Mouse (Mus musculus) testis, postnatal 14 days (tissue): Measurements from ENCODE around the gene Tmem108.
A peak's percentile ranks its signal among the peaks of the same experiment; 100 is the strongest.

Source experiments
- DNase-seq: peaks from one replicate; pipeline ENCODE4 v3.0.0; 2021; ENCODE audit warnings: low spot score

Tmem108 gene

DNA sequence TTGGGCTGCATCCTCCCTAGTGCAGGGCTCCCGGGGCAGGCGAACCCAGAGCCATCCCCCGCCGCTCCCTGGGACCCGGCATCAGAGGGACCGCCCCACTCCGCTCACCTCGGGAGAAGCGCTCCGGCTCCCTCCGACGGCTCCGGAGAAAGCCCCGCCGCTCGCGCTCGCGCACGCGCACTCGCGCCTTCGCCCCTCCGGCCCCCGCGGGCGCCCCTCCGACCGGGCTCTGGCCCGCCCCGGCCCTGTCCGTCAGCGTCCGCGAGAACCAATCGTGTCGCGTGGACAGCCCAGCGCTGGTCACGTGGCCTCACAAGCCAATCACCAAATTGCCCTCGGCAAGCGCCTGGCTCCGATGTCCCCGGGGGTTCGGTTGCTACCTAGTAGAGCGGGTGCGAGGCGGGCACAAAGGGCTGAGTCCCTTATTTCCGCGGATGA is at the start of gene Tmem108:
Tmem108 (minus strand) TSS at position 191 of the 438 bp plus-strand sequence.
- peak; percentile 91 for DNase-seq

DNA sequence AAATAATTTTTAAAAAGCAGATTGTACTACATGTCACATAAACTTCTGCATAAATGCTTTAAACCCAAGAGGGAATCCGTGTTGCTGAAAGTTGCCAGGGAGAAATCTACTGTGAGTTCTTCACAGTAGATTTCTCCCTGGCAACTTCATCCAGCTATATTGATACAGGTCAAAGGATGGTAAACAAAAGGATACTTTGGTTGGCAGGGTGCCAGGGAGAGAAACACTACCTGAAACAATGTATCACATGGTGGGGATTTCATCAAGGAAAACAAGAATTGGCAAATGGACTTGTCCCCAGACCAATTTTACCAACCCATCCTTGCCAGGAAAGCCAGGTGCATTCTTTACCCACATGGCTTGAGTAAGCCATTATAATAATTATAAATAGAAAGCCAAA is 27.4 kb upstream of the Tmem108 start:
- peak; percentile 53 for DNase-seq

DNA sequence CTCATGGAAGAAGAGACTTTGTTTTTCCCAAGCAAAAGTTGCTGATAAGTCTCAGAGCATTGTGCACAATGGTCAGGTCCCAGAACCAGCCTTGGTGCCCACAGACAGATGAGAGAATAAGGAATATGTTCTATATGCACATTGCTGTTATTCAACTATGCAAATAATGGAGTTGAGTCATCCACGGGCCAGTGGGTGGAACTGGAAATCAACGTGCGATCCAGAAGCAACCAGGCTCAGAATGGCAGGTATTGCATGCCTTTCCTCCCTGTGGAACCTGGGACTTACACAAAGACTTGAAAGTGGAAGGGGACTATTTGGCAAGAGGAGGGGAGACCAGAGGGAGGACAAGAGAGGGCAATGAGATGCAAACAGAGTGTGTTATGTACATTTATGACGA is 22.5 kb upstream of the Tmem108 start:
- no peak for DNase-seq

DNA sequence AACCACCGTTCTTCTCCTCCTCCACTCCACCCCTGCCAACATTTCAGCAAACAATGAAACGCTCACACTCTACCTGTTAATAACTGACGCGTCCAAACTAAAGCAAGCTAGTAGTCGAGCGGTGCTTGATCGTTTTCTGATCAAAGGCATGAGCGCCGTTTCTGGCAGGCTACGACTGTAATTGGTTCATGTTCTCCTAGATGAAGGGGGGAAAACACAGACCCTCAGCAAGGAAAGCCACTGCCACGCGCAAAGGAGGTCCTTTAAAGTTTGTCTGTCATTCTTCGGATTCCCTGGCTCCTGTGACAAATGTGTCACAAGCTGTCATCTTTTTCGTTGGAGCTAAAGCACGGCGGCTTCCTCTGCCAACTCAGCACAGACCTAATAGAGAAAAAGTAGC is 21.6 kb upstream of the Tmem108 start:
- DNase-seq = no peak

DNA sequence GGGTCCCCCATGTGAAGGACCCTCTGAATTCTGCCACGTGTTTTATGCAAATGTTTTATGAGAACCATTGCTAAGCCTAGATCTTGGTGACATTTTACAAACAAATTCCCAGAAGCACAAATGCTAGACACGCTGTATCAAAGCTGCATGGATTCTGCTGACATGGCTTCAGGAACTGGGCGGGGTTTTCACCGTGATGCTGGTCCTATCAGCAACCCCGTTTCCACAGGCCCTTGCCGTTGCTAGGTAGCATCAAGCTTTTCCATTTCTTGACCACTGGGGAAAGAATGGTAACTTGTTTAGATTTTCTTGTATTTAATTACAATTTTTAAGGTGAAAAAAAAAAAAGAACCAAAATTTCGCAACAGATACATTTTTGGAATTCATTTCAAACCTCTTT is 20.7 kb upstream of the Tmem108 start:
- no peak for DNase-seq

DNA sequence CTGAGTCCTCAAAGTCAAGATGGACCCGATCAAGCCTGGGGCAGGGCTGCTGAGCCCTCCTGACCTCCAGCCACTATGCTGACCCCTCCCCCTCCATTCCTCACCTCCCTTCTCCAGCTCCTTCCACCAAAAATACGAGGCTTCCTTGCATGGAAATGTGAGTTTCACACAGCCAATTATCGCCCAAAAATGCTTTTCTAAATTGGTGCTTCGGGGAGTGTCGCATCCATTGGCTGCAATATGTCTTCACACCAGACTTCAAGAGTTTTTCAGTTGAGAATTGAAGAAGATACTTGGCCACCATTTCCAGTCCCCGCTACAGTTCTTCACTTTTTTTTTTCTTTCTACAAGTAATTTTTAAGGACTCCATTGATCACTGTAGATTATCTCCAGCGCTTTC is 19.8 kb upstream of the Tmem108 start:
- DNase-seq = no peak

DNA sequence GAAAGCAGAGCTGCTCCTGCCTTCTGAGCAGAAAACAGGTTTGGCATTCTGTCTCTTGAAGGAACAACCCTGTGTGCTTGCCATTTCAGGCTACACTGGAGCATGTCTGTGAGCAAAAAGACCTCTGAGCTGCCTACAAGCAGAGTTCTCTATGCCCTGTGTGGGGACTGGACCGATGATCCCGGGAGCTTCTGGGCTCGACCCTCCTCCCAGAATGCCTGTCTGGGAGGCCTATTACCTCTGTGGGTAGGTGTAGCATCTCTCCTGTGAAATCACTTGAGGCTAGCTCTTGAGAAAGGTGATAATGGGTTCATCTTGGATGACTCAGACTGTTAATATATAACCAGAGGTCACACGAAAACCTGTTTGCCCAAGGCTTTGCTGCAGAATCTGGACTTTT is 19.0 kb upstream of the Tmem108 start:
- no peak for DNase-seq

DNA sequence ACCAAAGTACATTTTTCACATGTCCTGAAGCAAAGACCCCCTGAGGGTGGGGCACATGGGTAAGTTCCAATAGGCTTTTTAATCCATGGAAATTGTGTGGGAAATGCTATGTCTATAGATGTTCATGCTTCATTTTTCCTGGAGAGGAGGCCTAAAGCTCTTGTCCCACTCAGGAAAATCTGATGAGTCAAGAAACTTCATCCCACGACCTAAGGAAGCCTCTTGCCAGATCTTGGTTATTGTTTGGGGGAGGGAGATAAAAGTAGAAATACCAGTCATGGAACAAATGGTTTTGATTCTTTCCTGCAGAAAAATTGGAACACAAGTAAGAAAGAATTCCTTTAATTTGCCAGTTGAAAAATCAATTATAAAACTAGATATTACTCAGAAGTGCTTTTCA is 16.5 kb upstream of the Tmem108 start:
- DNase-seq = no peak

DNA sequence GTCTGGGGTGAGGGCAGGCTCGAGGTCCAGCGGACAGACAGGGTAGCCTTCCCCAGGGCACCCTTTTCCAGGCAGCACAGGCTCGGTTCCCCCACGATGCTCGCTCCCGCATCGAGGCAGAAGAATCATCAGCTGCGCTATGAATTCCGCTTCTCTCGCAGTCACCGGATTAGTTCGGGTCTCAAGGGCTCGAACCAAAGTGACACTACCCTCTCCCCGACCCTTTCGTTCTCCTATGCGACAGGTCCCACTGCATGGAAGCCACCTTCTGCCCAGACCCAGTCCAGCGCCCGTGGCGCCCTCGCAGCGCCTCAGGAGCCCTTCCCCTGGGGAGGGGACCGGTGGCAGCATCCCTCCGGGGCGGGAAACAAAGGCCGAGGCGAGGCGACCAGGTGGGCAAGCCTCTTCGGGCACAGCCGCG is 476 bp downstream of the Tmem108 start:
- DNase-seq = no peak

DNA sequence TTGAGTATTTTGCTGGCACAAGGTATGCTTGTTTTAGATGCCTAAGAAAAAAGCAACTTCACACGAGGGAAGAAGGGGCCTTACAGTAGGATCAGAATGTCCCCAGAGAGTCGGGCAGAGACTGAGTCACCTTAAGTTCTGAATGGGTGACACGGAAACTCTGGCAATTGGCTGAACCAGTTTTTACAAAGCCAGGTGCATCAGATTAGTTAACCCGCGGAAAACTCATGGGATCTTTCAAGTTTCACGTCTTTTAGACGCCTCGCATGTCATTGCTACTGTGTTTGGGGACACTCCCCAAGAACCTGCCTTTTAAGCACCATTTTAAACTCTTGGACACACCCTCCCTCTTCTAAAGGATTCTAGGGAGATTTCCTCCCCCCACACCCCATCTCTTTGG is 1.3 kb downstream of the Tmem108 start:
- no peak for DNase-seq

DNA sequence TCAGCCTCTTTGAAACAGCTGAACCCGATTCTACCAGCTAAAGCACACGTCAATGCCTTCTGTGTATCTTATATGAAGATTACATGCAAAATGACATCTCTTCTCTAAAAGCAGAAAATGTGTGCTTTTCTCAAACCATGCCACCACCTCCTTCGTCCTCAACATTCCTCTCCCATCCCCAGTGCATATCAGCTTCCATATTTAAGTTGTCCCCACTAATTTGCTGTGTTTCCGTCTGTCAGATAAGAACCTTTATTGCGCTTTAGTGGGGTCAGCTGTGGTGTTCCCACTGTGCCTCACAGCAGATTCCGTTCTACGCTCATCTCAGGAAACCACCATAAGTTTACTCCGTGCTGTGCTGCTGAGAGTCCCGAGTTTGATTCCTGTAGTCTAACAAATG is 1.8 kb downstream of the Tmem108 start:
- no peak for DNase-seq

DNA sequence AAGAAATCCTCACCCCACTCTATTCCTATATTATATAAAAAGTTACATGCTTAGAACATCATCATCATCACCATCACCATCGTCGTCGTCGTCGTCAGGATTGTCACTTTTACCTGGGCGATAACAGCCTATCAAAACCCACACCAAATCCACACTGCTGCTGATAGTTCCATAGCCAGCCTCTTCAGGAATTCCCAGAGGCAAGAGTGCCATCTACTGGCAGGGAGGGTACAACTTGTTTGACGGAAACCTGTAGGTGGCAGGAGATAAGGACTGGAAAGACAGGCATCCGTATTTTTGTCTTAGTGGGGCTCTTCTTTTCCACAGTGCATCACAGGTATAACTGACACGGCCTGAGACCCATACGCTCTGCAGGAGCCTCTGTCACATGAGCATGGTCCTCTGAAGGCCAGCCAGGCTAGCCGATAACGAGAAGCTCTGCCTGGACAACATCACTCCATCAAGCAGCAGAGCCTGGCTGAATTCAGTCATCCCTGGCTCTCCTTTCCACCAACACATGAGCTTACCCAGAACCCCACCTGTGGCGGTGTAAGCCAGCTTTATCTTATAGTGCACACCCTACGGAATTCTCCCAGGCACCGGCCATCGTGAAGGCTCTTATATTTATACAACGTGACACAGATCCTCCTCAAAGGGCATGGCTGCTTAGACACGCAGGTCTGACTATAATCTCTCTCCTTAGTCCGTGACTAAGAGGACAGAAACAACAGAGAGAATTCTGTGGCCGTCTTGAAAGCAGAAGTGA is 2.5 kb downstream of the Tmem108 start:
- DNase-seq = peak; percentile 43

DNA sequence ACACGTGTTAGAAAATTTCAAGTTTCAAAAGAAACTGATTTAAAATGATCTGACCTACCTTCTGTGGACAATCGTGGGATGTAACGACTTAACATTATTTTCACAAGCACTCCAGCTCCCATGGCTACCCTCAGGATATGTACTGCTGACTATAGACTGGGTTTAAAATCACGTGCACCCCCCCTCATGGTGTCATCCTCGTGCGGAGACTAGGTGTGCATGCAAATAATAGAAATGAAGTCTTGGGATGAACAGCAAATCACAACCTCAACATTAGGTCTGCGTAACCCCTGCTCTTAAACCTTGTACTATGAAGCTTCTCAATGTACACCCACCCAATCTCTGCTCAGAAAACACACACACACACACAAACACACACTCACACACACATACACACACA is 3.4 kb downstream of the Tmem108 start:
- DNase-seq = no peak

DNA sequence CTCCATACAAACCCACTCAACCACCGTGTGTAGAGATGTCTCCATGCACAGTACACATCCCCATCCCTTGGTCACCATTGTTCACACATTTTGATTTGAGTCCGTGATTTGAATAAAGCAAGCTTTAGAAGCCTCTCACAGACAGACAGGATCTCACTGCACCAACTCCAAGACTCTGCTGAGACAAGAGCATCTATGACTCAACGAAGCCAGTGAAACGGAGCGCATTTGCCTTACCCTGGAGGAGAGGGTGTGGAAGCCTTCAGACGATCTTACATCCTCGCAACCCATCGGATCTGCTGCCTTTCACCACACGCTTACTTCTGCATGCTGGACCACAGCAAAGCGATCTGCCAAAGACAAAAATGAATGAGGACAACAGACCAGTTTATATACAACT is 9.0 kb downstream of the Tmem108 start:
- DNase-seq = no peak

DNA sequence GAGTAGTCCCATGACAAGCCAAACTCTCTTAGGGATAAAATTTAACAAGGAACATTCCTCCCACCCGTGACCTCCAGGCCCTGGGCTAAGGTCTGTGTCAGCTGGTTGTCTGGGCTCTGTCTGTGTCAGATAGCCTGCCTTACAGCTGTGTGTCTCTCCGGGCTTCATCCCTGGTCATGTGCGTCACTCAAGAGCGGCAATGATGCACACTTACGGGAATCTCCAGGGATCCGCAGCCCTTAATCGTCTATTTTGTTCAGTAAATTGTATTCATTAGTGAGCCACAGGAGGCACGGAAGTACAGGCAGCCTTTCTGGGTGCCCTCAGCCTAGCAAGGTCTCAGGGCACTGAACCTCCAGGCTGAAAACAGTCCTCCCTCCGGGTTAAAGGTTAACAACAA is 10.1 kb downstream of the Tmem108 start:
- no peak for DNase-seq

DNA sequence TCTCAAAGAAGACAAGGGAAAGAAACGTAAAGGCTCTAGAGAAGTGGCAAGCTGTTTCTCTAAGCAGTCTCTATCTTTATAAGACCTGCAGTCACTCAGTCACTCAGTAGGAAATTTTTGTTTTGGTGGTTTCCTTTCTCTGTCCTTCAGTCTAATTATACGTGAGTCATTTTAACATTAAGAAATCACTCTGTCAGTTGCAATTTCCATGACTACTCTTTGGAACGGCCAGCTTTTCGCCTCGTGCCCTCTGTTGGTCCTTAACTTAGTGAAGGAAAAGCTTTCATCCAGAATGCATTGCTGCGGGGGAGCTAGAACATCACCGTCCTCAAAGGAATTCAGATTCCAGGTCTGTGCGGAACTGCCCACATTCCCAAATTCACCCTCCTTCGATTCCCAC is 11.1 kb downstream of the Tmem108 start:
- no peak for DNase-seq

DNA sequence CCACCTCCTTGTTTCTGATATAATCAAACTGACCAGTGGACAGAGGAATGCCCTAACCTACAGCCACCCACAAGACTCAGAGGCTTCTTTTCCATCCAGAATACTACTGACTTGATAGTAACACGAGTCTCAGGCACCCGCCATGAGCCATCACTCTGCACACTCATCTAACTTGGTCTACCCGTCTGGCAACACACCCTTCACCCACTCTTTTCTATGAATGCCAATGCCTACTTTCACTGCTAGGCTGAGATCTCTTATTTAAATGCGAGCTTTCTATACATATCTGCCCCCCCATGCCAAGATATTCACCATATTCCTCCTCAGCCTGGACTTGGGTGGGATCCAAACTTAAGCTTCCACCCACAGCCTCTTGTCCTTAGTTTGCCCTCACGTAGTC is 15.0 kb downstream of the Tmem108 start:
- DNase-seq = no peak

DNA sequence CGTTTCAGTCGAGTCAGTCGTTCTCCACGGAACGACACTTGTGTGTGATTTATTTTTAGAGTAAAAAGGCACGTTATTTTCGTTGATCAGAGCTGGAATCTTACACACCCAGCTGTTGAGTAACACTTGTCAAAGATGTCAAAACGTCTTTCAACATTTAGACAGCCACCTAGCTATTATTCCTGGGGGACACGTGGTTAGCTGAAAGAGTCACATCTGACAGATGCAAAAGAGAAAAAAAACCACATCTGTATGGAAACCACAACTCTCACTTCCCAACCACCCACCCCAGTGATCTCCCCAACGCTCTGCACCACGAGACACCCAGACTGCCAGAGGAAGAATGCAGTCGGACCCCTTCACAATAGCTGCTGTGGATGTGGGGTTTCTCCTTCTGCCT is 21.5 kb downstream of the Tmem108 start:
- no peak for DNase-seq

DNA sequence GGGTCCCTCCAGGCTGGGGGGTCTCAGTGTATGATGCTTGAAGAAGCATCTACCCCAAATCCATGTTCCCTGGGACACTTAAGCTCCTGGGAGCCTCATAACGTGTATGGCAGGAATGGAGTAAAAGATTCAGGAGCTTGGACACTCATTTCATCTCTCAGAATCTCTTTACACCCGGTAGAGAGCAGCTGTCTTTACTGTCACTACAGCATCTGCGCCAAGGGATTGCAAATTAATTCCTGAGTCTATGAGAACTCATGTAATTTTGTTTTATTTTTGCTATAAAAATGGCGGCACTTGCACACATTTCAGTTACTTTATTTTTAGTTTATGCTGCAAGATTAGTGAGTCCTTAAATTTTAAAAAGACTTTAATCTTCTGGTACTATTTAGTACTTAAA is 22.6 kb downstream of the Tmem108 start:
- no peak for DNase-seq

DNA sequence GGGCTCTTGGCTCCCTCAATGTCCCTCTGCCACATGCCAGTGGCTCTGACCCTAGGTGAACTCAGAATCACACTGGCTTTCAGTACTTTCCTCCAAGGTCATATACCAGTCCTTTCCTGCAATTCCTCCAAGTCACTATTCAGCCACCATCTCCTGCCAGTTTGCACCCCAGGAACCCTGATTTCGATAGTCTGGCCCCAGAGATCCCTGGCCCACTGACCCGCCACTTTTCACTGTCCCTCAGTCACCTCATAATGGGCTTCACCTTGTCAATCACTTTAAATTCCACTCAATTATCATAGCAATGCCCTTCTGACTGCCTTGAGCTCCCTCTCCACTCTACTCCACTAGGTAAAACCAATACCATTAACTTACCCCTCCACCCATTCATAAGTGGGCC is 31.9 kb downstream of the Tmem108 start:
- DNase-seq = no peak

DNA sequence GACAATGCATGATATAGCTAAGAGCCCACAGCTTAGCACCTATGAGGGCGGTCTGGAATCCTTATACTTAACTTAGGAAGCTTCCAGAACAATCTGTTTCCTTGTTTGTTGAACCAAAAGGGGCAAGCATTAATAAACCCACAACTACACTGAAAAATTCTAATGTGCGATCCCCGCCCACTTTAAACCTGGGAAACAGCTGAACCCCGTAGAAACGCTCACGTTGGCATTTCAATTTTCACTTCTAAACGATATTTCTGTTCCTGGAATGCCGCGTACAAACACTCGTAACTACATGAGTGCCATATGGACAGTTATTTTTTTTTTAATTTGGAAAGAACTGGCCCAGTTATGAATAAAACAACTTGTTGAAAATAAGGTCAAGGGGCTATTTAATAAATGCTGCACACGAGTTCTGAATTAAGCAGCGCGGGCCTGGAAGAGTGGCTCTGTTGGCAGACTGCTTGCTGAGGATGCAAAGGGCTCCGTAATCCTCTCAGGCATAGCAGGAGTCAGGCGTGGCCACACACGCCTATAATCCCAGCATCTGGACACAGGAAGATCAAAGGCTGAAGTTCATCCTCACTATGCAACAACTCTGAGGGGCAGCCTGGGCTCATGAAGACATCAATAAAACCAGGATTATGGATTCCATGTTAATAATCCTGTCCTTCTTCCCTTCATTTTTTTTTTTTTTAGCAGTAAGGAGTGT is 34.7 kb downstream of the Tmem108 start:
- no peak for DNase-seq

DNA sequence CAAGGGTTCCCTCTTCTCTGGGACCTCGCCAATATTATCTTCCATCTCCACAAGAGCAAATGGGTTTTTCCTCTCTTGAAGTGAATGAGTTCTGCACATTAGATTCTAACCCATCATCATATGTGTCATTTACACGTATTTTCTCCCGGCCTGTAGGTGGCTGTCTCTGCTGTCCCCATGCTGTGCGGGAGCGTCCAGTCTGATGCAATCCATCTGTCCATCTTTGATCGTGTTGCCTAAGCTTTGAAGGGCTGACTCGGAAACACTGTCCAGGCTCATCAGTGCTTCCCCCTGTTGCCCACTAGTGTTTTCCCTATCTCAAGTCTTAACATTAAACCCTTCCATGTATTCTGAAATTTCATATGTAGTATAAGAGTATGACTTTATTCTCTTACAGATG is 36.1 kb downstream of the Tmem108 start:
- DNase-seq = no peak

DNA sequence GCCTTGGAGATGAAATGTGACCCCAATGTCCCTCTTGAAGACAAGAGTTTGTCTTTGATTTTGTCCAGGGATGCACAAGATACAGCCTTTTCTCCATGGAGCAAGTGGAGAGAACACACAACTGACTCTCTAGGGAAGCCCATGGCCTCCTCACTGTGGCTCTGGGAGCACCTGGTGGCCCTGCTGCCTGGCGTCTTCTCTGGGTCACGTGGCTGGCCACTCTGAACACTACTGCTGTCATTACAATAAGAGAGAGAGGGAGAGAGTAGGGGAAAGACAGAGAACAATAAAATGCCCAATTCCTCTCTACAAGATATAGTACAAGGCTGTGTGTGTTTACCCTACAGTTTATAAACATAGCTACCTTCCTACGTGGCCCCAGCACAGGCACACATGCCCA is 40.2 kb downstream of the Tmem108 start:
- DNase-seq = no peak

DNA sequence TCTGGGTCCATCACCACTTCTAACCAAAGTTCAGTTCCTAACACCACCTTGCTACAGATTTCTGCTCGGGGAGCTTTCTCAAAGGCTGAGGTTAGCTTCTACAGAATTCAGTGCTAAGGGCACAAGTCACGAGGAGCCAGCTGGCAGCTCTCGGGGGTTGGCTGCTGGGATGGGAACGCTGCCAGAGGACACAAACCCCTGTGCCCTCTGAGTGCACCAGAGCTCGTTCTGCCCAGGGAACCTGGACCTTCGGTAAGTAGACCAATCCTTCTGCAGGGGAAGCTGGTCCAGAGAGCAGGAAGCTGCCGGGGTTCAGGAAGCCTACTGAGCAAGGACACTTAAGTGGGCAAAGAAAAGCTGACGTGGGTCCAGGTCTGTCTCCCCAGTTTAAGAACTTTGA is 40.6 kb downstream of the Tmem108 start:
- no peak for DNase-seq
